Mouse (Mus musculus) left cerebral cortex, adult 2 months (tissue): ENCODE measurements at regions not wholly inside any gene's neighbourhood (a gene's known extent, or its start where the extent isn't known, plus 50 kb on each side); places are given as distances from the start of the nearest gene placed in this dataset.

Experiments used
- DNase-seq, 2 experiments: peaks; one replicate each; pipeline ENCODE4 v3.0.0; 2021 to 2022; ENCODE audit warnings: low spot score in 2 of 2, mixed read lengths in 1 of 2; ENCODE audit errors: extremely low spot score in 1 of 2
- H3K27ac ChIP-seq: fragments of 200-600 bp; 2 replicates; pipeline ENCODE4 v1.8.1; 2022
- H3K4me3 ChIP-seq: fragments of 200-600 bp; 2 replicates; pipeline ENCODE4 v1.8.1; 2022
- CTCF ChIP-seq: fragments of 200-600 bp; IDR thresholded peaks from 2 replicates; pipeline ENCODE4 v1.8.1; 2022; ENCODE audit warnings: antibody characterized with exemption, mild to moderate bottlenecking, moderate library complexity
- intact Hi-C: fragments of 180-260 bp; cut with DNase I; formaldehyde crosslinking; loops from one replicate; pipeline ENCODE4 v1.15.1; 2025
- microRNA-seq, 2 experiments: library from miRNA; unstranded; fragments of <30 nt; microRNA quantifications; one replicate each; pipeline ENCODE4 v1.2.0; 2021

GRCm38 (mm10) chr1:168504773-168505172, 72.7 kb upstream of the Pbx1 start:
- Histone ChIP-seq H3K4me3 (no peak overlapping the region), H3K27ac (no peak overlapping the region)
- no peak for DNase-seq
- TF ChIP-seq CTCF, result no peak
- intact Hi-C loops, result no loop called here

GRCm38 (mm10) chr1:168502266-168502665, 70.2 kb upstream of the Pbx1 start:
- DNase-seq, result no peak
- Histone ChIP-seq H3K4me3 (no peak overlapping the region), H3K27ac (no peak overlapping the region)
- no peak for TF ChIP-seq CTCF
- intact Hi-C loops, result no loop called here

GRCm38 (mm10) chr1:168501375-168502169, 69.5 kb upstream of the Pbx1 start:
- no peak overlapping the region for H3K27ac ChIP-seq
- H3K4me3 ChIP-seq, result no peak overlapping the region
- DNase-seq, result no peak
- intact Hi-C loops, result no loop called here
- no peak for TF ChIP-seq CTCF

GRCm38 (mm10) chr1:168497801-168498200, 65.7 kb upstream of the Pbx1 start:
- DNase-seq, result no peak
- intact Hi-C loops, result no loop called here
- no peak for TF ChIP-seq CTCF
- Histone ChIP-seq H3K27ac (no peak overlapping the region), H3K4me3 (no peak overlapping the region)

GRCm38 (mm10) chr1:168495687-168496527, 63.8 kb upstream of the Pbx1 start:
- intact Hi-C loops, result no loop called here
- H3K4me3 ChIP-seq, result peak overlapping the region; percentile 24
- peak overlapping the region; percentile 0; the same call in 1 of the 2 replicates for H3K27ac ChIP-seq
- no peak for TF ChIP-seq CTCF
- peak; percentile 18 to 19 for DNase-seq

- TF ChIP-seq CTCF, result no peak
- Histone ChIP-seq H3K27ac (no peak overlapping the region), H3K4me3 (no peak overlapping the region)
- intact Hi-C loops, result no loop called here
- no peak for DNase-seq
Measured at GRCm38 (mm10) chr1:168487492-168487891, 55.4 kb upstream of the Pbx1 start.

- intact Hi-C loops, result no loop called here
- Histone ChIP-seq H3K27ac (no peak overlapping the region), H3K4me3 (no peak overlapping the region)
- DNase-seq, result no peak
- TF ChIP-seq CTCF, result no peak
Measured at GRCm38 (mm10) chr1:168483651-168484050, 51.6 kb upstream of the Pbx1 start.

Small RNA genes lying in the stretch of these regions (microRNA-seq; reads per million reads assigned to microRNA genes)
- 0 reads per million in 2 experiments for gene Mir6348
- gene Mir6354, result 0 reads per million in 2 experiments
